Mouse (Mus musculus) testis, adult 2 months (tissue): ENCODE results near the gene Kirrel3.

Experiments
- CTCF ChIP-seq: fragments of 200-500 bp; IDR thresholded peaks from 2 replicates; pipeline ENCODE4 v1.5.1; 2012; ENCODE audit warnings: low read depth, mild to moderate bottlenecking, inconsistent platforms, low read length, moderate library complexity; ENCODE audit not compliant: control insufficient read depth, insufficient read depth, insufficient replicate concordance
- POLR2A ChIP-seq: fragments of 200-500 bp; IDR thresholded peaks from 2 replicates; pipeline ENCODE4 v1.6.1; 2012; ENCODE audit warnings: low read depth, mild to moderate bottlenecking, inconsistent platforms, low read length, moderate library complexity; ENCODE audit not compliant: control insufficient read depth

- no peak for TF ChIP-seq POLR2A
- no peak for TF ChIP-seq CTCF
Observed at GRCm38 (mm10) chr9:34713462-34713926, 227.8 kb downstream of the Kirrel3 start.
